Mouse (Mus musculus): ENCODE data around the gene Lrrc72.

Lrrc72 gene

GRCm38 (mm10) chr12:36189610-36190009, 63.6 kb downstream of the Lrrc72 start:
- DNase-seq (ENCODE audit: low spot score in 2 of 2), result no peak

- DNase-seq (ENCODE audit: low spot score in 2 of 2), result no peak
Measured at GRCm38 (mm10) chr12:36187081-36187480, 66.1 kb downstream of the Lrrc72 start.

GRCm38 (mm10) chr12:36182570-36182969, 70.6 kb downstream of the Lrrc72 start:
- no peak for DNase-seq (ENCODE audit: low spot score in 2 of 2)

- DNase-seq (ENCODE audit: low spot score in 2 of 2), result no peak
Measured at GRCm38 (mm10) chr12:36177227-36177626, 76.0 kb downstream of the Lrrc72 start.

GRCm38 (mm10) chr12:36165299-36165698, 87.9 kb downstream of the Lrrc72 start:
- no peak for DNase-seq (ENCODE audit: low spot score in 2 of 2)

- no peak for DNase-seq (ENCODE audit: low spot score in 2 of 2)
Measured at GRCm38 (mm10) chr12:36164126-36164791, 88.9 kb downstream of the Lrrc72 start.

All from natural killer cell, adult 2 months (primary cell).